Mouse (Mus musculus) B cell, adult 2 months (primary cell): ENCODE data around the gene Fam162a.
"Not testable (repeated sequence)": the region's sequence is repeated elsewhere in the genome, so short reads cannot be mapped to it uniquely, and the experiment has no call there.

ENCODE experiments used
- DNase-seq, 2 experiments: peaks; one replicate each; pipeline ENCODE4 v3.0.0; 2022

The Fam162a gene

DNA sequence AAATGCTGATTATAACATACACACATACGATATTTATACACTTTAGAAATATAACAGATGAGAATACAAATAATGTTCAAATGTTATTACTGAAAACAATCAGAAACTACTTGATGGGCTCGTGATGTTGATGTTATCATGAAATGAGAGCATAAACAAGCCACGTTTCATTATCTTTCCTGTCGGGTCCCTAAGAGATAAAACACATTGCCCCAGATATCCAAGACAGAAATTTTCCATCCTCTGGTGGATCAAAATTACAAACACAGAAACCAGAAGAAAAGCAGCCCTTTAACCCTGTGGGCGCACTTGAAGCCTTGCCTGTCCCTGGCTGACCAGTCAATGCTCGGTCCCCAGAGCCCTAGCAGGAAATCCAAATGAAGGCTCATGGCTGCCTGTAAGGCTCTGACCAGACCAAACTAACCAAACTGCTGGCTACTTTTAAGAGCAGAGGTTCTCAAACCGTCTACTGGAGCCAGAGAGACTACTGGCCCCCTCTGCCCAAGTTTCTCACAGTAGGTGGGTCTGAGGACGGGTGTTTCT lies 13.4 kb downstream of the Fam162a start:
- no peak for DNase-seq

DNA sequence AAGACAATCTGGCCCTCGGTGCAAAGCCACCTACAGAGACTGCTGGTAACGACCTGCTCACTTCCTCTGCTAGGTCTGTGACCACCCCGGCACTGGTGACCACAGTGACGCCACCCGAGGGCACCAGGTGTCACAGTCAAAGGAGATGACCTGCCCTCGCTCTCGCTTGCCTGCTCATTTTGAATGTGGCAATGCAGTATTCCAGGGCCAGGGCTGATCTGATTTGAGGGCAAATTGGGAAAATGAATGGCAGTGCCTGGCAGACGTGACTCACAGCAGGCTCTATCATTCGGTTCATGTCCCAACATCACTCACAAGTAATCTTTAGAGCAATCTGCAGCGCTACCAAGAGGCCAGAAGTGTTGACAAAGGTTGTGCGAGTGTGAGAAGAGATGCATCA lies 15.0 kb downstream of the Fam162a start:
- DNase-seq, result no peak

DNA sequence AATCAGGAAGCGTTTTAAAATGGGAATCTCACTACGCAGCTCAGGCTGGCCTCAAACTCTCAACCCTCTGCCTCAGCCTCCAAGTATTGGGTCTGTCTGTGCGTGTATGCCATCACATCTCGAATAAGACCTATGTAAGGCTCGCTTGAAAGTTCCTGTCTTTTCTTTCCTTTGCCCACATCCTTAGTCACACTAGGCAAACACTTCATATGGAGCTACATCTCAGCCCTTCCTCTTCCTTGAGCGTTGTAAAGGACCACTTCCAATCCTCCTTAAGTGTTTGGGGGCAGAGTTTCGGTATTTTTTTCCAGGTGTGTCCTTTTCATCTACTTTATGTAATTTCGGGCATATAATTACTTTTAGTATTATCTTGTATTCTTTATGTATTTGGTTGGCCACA lies 16.5 kb downstream of the Fam162a start:
- DNase-seq, result no peak

DNA sequence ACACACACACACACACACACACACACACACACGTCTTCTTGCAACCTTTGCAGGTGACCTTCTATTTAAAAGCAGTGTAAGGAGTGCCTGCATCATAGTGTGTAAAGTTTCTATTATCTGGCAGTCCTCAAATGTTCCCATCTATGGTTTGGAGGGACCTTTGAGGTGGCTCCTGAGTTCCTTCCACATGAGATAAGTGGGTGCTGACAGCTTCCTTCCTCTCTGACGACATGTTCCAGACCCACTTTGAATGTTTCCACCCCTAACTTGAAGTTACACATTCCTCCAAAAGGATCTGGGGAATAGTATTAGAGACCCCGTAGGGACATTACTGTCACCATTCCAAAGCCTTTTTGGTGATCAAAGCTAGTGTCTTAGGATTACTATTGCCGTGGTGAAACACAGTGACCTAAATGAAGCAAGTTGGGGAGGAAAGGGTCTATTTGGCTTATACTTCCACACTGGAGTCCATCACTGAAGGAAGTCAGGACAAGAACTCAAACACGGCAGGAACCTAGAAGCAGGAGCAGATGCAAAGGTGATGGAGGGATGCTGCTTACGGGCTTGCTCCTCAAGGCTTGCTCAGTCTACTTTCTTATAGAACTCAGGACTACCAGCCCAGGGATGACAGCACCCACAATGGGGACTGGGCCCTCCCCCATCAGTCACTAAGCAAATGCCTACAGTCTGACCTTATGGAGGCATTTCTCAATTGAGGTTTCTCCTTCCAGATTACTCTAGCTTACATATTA lies 17.7 kb downstream of the Fam162a start:
- no peak for DNase-seq

DNA sequence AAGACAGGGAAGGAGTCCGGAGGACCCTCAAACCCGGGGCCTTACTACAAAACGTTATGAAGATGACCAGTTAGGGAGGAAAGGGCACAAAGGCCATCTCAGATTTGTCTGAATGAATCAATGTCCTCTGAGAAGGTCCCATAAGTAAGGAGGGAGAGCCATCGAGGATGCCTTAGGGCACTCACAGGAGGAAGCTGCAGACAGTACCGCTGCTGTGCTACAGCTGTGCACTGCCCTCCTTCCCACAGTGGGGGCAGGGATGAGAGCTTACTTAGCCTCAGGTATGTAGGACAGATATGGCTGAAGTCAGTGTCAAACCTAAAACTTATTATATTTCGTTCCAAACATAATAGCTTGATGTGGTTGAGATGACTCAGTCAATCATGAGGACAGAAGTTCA lies 19.9 kb downstream of the Fam162a start:
- no peak for DNase-seq

DNA sequence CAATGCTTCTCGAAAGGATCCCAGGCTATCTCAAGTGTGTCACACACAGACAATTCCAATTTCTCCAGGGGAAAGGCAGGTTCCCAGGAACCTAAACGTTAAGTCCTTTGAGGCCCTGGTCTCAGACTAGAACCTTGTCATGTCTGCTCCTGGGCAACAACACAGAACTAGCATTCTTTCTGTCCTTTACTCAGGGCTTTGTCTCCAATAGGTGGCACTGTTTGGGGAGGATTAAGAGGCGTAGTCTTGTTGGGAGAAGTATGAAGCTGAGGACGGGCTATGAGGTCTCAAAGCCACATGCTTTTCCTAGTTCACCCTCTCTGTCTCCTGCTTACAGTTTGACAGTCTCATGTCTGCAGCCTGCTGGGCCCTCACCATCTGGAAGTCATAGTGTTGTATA lies 23.9 kb downstream of the Fam162a start:
- no peak for DNase-seq

DNA sequence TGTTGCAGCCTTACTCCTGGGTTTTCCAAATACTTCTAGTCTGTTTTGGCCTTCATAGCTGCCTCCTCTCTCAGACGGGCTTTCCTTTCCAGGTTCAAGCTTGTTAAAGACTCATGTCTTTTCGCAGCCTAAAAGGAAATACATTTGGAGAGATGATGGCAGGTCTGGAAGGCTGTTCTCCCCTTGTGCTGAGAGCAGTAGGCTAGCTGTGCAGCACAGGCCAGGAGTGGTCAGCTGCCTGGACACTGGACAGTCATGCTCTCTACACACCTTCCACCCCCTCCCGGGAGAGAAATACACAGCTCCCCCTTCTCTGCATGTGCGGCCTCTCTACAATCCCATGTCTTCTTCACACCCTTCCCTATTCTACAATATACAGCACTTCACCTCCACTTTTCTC lies 27.4 kb downstream of the Fam162a start:
- DNase-seq, result no peak

DNA sequence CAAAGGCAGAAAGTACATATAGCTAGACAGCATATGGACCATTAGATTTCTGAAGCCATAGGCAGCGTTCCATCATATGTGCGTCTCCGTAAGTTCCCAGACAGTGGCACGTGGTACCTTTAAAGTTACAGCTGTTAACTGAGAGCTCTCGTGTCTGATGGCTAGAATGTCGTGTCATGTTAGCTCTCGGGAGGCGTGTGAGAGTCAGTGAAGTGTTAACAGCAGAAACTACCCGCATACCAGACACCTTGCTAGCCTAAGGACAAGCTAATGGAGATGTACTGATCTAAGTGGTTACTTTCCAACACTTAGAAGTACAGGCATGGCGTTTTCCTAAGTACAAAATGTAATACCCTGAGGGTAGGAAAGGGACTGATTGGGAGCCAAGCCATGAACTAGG lies 28.3 kb downstream of the Fam162a start:
- DNase-seq, result no peak

DNA sequence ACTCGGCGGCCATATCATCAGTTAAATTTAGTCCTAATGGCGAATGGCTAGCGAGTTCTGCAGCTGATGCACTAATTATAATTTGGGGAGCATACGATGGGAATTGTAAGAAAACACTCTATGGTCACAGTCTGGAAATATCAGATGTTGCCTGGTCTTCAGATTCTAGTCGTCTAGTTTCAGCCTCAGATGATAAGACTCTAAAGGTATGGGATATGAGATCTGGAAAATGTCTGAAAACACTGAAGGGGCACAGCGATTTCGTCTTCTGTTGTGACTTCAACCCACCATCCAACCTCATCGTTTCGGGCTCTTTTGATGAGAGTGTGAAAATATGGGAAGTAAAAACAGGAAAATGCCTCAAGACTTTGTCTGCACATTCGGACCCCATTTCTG lies 29.8 kb downstream of the Fam162a start:
- no peak for DNase-seq

DNA sequence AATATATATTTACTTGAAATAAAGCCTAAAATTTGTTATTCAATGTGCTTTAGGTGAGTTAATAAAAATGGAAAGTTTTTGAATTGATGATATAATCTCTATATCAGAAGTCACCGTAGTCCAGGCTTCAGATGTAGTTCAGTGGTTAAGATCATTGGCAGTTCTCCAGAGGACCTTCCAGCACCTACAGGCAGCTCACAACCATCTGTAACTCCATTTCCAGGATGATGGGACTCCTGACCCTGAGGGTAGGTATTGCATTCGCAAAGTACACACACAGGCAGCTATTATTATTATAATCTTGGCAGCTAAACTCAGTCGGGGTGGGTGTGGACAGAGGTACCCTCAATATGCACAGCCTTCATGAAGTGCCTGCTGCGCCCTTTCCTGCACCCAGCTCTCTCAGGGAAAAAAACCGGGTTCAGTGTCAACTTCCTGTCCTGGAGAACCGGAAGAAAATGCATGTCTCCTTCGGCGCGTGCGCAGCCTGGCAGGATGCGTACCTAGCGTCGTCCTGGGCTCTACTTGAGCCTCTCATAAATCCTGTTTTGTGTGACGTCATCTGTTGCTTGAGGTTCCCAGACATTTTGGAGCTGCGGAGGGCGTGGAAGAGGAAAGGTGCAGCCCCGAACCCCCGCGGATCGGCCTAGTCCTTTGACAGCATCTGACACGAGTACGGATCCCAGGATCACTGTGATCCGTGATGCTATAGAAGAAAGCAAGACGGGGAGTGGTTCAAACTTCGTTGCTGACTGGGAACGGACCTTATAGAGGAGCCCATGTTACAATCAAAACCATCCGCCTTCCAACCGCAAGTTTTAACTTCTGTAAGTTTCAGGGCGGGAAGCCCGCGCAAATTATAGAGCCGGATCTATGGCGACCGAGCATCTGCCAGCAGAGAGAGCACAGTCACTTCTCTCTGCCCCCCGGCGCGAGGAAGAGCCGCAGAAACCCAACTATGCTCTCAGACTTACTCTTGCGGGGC lies 30.5 kb downstream of the Fam162a start, which contains the start of gene Wdr5b:
Gene Wdr5b, plus strand, starts transcription at position 551 of the 985 bp plus-strand sequence.
- DNase-seq, result peak; percentile 83 to 85

DNA sequence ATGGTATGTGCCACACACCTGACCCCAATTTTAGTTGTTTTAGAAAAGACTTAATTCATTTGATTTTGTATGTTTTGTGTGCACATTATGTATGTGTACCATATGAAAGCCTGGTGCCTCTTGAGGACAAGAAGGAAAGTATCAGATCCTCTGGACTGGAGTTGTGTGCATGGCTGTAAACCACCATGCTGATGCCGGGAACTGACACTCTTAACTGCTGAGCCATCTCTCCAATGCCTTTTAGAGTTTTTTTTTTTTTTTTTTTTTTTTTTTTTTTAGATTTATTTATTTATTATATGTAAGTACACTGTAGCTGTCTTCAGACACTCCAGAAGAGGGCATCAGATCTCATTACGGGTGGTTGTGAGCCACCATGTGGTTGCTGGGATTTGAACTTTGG lies 43.3 kb downstream of the Fam162a start:
- not testable (repeated sequence) for DNase-seq

DNA sequence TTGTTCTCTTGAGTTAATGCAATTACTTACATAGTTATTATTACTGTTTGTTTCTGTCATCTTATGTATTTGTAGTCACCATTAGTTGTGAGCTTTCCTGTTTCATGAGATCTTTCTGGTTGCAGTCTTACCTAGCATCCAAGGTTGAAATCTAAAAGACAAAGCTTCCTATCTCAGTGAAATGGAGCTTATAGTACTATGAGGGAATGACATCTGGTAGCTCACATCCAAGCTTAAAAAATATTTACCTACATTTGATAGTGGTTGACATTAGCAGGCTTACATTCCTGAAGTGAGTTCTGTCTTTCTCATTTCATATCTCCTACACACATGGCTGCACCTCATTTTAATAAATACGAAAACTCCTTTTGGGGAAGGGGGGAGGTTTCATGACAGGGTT lies 55.1 kb downstream of the Fam162a start:
- DNase-seq, result no peak

DNA sequence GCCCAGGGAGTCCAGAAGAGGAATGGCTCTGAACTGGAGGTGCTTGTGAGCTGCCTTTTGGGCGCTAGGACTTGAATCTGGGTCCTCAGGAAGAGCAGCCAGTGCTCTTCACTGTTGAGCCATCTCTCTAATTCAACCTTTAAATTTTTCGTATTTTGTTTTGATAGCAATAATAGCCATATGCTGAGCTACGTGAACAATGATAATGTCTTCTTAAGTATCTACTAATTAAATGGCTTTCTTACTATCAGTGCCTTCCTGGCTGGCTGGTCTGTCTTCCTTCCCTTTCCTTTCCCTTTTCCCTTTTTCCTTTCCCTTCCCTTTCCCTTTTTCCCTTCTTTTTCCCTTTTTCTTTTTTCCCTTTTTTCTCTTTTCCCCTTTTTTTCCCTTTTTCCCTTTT lies 63.0 kb downstream of the Fam162a start:
- no peak for DNase-seq

DNA sequence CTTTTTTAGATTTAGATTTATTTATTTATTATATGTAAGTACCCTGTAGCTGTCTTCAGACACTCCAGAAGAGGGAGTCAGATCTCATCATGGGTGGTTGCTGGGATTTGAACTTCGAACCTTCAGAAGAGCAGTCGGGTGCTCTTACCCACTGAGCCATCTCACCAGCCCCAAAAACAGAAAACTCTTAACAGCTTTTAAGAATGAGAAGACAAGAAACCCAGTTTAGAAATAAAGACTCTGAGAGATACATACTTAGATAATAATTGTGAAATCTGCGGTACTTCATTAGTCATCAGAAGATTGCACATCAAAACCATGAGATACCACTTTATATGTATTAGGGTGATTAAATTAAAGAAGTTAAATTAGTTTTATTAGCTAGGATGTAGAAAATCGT lies 72.5 kb downstream of the Fam162a start:
- not testable (repeated sequence) for DNase-seq
